Mouse (Mus musculus) ES-E14 (cell line): ENCODE measurements around the gene Bdkrb2.

Experiments used
- CHD2 ChIP-seq: IDR thresholded peaks from 2 replicates; pipeline ENCODE4 v1.6.1; 2014; ENCODE audit warnings: mild to moderate bottlenecking, low read depth, low read length, inconsistent platforms
- HCFC1 ChIP-seq: IDR thresholded peaks from 2 replicates; pipeline ENCODE4 v1.6.1; 2012; ENCODE audit warnings: low read length, inconsistent platforms, borderline replicate concordance; ENCODE audit not compliant: insufficient read depth
- MAFK ChIP-seq: IDR thresholded peaks from 2 replicates; pipeline ENCODE4 v1.6.1; 2014; ENCODE audit warnings: mild to moderate bottlenecking, low read depth, low read length, inconsistent platforms; ENCODE audit not compliant: insufficient read depth
- ZC3H11A ChIP-seq: IDR thresholded peaks from 2 replicates; pipeline ENCODE4 v1.6.1; 2012; ENCODE audit warnings: low read depth, mild to moderate bottlenecking, inconsistent platforms, low read length, borderline replicate concordance

DNA sequence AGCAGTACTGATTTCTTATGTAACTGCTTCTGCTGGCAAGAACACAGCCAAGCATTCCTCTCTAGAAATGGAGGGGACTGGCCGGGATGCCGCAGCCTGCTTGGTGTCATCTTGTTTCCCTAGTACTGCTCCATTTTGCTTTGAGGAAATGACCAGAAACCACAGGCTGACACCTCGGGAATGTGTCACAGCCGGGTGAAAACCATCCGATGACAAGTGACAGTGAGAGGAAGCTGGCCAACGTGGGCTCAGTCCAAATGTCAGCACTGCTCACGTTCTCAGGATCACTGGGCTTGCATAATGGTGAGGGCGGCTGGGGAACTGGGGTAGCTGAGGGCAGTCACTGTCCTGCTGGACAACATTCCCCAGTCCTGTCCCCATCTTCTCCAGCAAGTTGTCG, 33.5 kb upstream of the Bdkrb2 start:
- TF ChIP-seq HCFC1 (no peak), ZC3H11A (no peak), MAFK (no peak), CHD2 (no peak)
